Mouse (Mus musculus) adrenal gland, postnatal 36 days (tissue): ENCODE data around the gene Olfr1371. TPM values are rescaled to one million over a fixed set of nuclear protein-coding genes. Genes with fewer than 3 reads are reported as not detected.
A peak's percentile ranks its signal among the peaks of the same experiment; 100 is the strongest.

Experiments used
- DNase-seq, 2 experiments: peaks; one replicate each; pipeline ENCODE4 v3.0.0; 2021; ENCODE audit warnings: mixed read lengths in 1 of 2
- long read RNA-seq, 2 experiments: library from polyadenylated mRNA; stranded (forward); transcript quantifications; one replicate each; pipeline ENCODE4 v2.0.0; 2021; ENCODE audit warnings: borderline sequencing depth in 2 of 2
- total RNA-seq, 2 experiments: library from RNA; stranded (reverse); gene quantifications; 2 replicates each; pipeline ENCODE4 v1.2.3; 2021

Gene Olfr1371
- not detected for total RNA-seq
- long read RNA-seq, experiment 1, result 0 reads
- long read RNA-seq, experiment 2, result 0 reads

DNA sequence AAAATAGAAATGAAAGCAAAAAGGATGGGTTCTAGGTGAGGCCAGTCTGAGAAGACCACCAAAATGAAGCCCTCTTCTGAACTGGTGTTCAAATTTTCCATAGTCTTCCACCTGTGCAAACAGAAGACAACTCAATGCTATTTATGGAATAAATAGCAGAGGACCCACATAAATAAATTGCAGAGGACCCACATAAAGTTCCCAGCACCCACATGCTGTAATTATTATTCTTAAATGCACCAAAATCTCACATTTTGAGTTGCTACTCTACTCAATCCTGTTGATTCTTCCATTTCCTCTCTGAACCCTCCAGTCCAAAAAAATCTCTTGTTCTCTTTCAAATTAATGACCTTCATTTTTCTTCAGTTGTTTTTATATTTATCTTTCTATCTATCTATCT lies at the start of gene Olfr1371:
TSS of gene Olfr1371 (minus strand) at position 101 of the 400 bp plus-strand sequence.
- DNase-seq, result no peak

- peak in 1 of 2 experiments; percentile 0 for DNase-seq
These were observed 48.6 kb upstream of the Olfr1371 start for GRCm38 (mm10) chr11:52262338-52262737.

GRCm38 (mm10) chr11:52261937-52262336 lies 48.1 kb upstream of the Olfr1371 start:
- peak; percentile 84 to 89 for DNase-seq

- peak; percentile 62 for DNase-seq
These were observed 47.1 kb upstream of the Olfr1371 start for GRCm38 (mm10) chr11:52260878-52261277.

GRCm38 (mm10) chr11:52258711-52259110 lies 44.9 kb upstream of the Olfr1371 start:
- no peak for DNase-seq

- DNase-seq, result no peak
These were observed 43.6 kb upstream of the Olfr1371 start for GRCm38 (mm10) chr11:52257376-52257775.

GRCm38 (mm10) chr11:52255077-52255476 lies 41.3 kb upstream of the Olfr1371 start:
- DNase-seq, result no peak

DNA sequence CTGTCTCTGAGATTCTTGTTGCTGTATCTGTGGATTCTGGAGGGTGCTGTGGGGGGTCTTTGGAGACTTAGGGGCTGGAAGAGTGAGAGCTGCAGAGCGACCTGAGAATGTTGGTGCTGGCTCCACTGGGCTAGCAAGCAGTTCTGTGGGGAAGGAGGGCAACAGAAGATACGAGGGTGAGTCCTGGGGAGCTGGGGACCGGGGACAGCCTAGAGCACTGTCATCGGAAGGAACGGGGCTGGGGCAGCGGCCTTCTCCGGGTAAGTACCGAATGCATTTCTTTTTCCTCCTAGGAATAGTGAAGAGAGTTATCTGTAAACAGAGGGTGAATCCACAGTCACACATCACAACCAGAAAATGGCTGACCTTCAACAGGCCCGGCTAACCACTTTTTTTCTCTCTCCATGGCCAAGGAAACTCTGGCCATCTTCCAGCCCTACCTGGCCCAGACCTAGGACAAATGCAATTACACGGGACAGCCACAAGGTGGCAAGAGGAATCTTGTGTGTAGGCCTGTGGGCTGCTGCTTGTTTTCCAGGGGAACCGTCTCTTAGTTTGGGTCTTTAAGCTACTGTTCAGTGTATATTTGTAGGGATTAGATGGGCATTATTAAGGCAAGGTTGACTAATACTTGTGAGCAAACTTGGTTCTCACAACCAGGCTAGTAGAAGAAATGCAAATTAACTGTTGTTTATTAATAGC lies 40.0 kb upstream of the Olfr1371 start:
- peak; percentile 79 to 82 for DNase-seq

GRCm38 (mm10) chr11:52252692-52253091 lies 38.9 kb upstream of the Olfr1371 start:
- DNase-seq, result no peak

DNA sequence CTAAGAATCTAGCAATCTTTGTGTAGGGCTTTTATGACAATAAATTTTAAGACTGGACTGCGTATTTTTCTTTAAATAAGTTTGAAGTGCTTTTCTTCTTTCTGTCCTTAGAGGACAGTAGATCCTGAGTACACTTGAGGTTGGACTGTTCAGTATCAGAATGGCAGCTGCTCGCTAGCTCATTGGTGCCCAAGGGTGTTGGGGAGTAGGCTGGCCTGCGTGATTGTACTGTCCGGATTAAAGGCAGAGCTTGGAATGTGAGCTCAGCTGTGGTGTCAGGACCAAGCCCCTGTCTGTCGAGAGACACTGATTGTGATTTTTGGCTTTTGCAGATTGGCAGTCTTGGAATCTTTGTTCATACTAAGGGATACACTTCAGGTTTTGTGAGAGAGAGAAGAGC lies 38.0 kb upstream of the Olfr1371 start:
- DNase-seq, result no peak

GRCm38 (mm10) chr11:52249452-52249851 lies 35.7 kb upstream of the Olfr1371 start:
- DNase-seq, result no peak

DNA sequence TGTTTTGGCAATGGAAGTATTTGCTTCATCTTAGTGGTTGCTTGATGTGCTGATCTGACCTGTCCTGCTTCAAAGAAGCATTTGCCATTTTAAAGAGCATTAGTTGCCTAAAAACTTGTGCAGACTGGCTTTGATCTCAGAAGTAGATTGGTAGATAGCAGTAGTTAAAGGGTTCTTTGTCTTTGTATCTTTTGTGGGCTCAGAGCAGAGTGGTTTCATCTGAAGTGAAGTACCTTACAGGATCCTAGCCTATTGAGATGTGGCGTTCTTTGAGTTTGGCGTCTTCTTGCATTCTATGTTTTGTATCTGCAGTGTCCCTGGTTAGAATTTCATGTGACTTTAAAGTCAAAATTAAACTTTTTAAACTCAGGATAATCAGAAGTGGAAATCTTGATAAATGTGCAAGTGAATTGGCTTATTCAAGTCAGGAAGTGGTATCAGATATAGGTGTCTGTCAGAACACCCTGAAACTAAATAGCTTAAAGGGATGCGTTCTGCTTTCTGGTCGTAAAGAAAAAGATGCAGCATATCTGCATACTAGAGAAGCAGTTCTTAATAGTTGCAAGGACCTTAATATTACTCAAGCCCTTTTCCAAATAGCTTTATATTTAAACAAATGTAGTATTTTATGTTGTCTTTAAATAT lies 27.2 kb upstream of the Olfr1371 start:
- no peak for DNase-seq

GRCm38 (mm10) chr11:52234509-52234908 lies 20.7 kb upstream of the Olfr1371 start:
- DNase-seq, result peak in 1 of 2 experiments; percentile 40

- no peak for DNase-seq
These were observed 20.1 kb upstream of the Olfr1371 start for GRCm38 (mm10) chr11:52233906-52234305.

GRCm38 (mm10) chr11:52233043-52233653 lies 19.4 kb upstream of the Olfr1371 start:
- no peak for DNase-seq

DNA sequence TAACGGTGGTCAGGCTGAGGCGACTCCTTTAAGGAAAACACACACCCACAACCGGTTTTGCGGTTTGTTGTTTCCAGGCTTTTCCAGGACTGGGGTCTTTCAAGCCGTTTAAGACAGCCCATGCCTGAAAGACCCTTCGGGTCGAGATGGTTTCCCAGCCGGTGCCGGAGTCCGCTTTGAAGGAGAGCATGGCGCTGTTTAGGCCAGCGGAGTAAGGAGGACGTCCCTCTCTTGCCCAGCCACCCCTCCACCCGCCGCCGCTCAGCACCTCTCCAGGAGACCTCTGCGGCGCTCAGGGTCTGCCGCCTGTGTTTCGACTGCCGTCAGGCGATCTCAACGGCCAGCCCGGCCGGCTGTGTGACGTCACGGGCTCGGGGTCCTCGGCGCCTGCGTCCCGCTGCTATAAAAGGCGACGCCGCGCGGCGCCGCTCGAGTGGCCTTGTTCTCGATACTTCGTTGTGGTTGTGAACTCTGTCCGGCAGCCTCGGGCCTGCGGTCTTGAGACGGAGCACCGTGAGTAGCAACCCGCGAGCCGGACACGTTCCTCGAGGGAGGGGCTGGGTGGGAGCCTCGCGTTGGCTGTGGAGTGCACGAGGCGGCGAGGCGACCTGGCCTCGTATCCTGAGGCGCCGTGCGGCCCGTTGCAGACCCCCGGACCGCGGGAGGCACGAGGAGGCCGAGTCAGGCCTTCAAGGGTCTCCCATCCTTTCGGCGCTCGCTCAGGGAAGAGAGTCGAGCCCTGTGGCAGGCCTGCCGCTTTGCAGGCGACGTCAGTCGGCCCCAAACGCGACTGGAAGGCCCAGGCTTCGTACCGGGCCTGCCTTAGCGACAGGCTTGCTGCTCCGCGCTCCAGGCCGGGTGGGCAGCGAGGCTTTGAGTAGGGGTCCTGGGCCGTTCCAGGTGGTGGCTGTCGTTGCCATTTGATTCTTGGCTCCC lies 18.1 kb upstream of the Olfr1371 start, which contains the start of gene Skp1a:
TSS of gene Skp1a (plus strand) at position 390 of the 936 bp plus-strand sequence.
- peak; percentile 93 to 94 for DNase-seq

DNA sequence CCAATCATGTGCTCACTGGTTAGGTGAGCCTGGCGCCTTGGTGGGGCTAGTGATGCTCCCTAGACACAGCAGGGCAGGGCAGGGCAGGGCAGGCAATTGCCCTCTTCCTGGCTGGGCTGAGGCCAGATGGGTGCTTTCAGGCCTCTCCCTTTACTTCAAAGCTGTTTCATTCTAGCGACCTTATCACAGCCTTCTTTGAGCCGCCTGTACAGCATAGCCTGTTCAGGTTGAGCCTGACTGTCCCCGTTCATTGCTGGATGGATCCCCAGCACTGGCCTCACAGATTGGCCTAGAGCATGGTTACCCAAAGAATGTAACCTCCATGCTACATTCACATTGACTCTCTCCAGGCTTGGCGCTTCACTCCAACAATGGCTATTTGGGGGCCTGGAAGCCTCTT lies 16.9 kb upstream of the Olfr1371 start:
- no peak for DNase-seq

DNA sequence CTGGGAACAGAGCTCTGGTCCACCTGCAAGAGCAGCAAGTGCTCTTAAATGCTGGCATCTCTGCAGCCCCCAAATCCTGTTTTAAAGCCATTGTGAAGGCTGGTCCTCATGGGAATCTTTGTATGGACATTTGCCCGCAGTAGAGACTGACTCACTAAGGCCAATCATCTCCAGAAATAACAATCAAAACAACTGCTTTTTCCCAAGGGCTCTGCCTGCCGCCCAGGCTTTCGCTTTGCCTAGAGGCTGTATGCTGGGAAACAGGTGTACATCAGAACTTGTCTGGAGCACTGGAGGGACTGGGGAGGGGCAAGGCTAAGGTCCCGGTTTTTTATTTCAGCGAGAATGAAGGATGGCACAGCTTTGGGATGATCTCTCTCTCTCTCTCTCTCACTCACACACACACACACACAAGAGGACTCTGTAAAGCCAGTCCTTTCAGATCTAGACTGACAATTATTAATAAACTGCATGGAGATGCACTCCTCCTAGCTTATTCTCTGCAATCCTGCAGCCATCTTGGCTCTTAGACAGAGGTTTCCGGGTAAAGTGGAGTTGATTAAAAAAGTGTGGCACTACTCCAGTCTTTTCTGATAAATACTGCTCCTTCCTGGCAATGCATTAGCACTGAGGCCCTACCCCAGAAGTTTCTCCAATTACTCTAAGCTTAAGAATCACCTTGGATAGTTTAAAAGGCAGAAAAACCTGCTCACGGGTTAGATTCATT lies 15.1 kb upstream of the Olfr1371 start:
- no peak for DNase-seq

DNA sequence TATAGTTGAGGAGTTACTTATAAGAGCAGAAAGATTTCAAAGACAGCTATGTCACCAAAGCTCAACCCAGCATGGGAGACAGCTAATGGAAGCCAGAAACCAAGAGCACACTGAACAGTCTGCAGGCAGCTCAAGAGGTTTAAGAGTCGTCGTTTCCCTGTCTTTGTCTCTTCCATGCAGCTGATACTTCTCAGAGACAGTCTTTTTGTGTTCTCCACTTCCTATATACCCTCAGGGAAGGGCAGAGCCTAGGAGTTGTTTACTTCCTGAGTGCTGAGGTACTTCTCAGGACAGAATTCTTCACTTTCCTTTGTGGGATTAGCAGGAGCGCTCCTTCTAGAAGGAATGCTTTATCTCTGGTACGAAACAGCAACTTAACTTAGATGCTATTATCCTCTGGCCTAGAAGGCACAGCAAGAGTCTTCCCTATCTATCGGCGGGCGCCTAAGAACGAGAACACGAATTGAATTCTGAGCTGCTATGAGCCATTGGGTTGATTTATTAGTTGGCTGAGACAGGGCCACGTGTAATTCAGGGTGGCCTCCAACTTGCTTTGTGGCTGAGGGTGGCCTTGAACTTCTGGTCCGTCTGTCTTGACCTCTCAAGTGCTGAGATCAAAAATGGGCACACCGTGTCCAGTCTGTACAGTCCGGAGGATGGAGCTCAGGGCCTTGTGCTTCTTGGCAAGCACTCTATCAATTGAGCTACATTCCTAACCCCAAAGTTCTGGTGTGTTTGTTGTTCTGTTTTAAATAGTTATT lies 13.9 kb upstream of the Olfr1371 start:
- peak; percentile 78 to 80 for DNase-seq

DNA sequence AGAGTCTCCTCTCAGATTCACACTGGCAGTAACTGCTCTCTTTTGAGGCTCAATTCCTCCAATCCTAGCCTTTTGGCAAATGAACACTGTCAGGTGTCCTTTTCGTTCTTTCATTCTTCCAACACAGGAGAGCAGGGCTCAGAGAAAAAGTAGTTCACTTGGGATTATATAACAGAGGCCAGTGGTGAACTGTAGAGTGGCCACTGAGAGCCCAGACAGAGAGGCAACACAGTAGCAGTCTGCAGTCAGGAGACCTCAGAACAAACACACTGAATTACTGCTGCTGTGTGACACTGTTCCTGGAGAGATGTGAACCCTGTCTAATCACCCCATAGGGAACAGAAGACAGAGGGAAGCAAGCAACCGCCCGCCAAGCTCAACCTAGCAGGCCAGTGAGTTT lies 13.3 kb upstream of the Olfr1371 start:
- DNase-seq, result no peak
